In the genomic region with DNA sequence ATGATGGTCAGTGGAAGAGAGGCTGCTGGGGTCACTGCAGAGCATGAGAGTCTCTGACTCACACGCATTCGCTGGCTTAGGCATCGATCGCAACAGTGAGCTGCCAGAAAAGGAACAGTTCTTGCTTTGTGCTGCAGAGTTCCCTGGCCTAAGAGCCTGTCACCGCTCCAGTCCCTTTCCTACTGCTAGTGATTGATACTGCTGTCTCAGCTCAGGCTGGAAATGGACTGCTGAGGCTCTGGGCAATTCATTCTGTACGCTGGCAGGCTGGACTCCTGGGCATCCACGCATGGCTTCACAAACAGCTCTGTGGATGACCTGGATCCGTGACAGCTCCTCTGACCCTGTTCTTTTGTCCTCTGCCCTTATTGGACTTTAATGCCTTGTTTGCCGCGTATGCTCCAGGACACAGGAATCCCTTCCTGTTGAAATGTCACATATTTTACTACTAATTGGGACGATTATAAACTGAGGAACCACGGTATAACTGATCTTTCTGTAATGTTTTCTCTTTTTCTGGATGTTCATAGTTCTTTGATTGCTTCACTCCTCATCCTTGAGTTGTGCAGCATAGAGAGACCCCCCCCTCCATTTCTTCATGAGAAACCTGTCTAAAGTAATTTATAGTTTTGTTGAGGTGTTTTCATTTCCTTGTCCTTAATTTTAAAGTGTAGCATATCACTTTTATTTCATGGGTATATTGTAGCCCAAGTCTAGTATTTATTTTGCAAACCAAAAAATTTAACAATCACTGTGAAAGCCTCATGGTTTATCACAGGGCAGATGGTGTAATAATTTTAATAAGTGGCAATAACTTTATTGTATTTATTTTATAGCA, we compare ENCODE assay signal across 8 mouse cellular contexts.
A peak's percentile ranks its signal among the peaks of the same experiment; 100 is the strongest.
DNase-seq lines count a peak whose midpoint lies in the region; ATAC-seq lines count a peak whose summit lies in the region.

No protein-coding gene starts in this region.

- DNase-seq in thymus, postnatal 25 days: peak; percentile 4
- no peak for DNase-seq in thymus, postnatal 36 days
- peak; percentile 98 for DNase-seq in fibroblast of lung, adult 2 months (ENCODE audit: low read depth)
- DNase-seq in kidney, adult 9 months: peak; percentile 96
- peak; percentile 74 for DNase-seq in left cerebral cortex, postnatal 4 days
- DNase-seq in yolk sac, embryonic 10.5 days (ENCODE audit: low spot score): peak; percentile 36

- intact Hi-C loops in left cerebral cortex, postnatal 4 days (cut with DNase I): no loop called here

- H3K9ac ChIP-seq in heart, embryonic 11.5 days (ENCODE audit: low read depth, low read length): 0 out of 2 replicates have a peak overlapping the region, but pooled peaks have one; percentile 28
- no peak overlapping the region for H3K9ac ChIP-seq in neural tube, embryonic 14.5 days (replicated peaks; ENCODE audit: low read depth, low read length)

- H3K4me3 ChIP-seq in heart, embryonic 11.5 days (ENCODE audit: low read depth, low read length): no peak overlapping the region
- no peak overlapping the region for H3K4me3 ChIP-seq in neural tube, embryonic 14.5 days (ENCODE audit: low read depth, low read length)

- H3K4me1 ChIP-seq in heart, embryonic 11.5 days (ENCODE audit: control insufficient read depth, insufficient read depth, low read length): peaks cover 46% of the 10 kb centered on the region
- H3K4me1 ChIP-seq in neural tube, embryonic 14.5 days (ENCODE audit: control insufficient read depth, insufficient read depth, low read length): 0 out of 2 replicates have a peak, but pooled peaks cover 6% of the 10 kb centered on the region

- peak overlapping the region; percentile 64 for H3K27ac ChIP-seq in heart, embryonic 11.5 days (ENCODE audit: low read depth, low read length)
- peak overlapping the region; percentile 23; the same call in 1 of the 2 replicates for H3K27ac ChIP-seq in neural tube, embryonic 14.5 days (ENCODE audit: low read depth, low read length)

- no peaks in the 10 kb centered on the region for H3K9me3 ChIP-seq in heart, embryonic 11.5 days (replicated peaks; ENCODE audit: control insufficient read depth, low read length)
- H3K9me3 ChIP-seq in neural tube, embryonic 14.5 days (ENCODE audit: control insufficient read depth, low read length): no peaks in the 10 kb centered on the region

- WGBS in heart, embryonic 11.5 days (ENCODE audit: insufficient replicate concordance): 32% methylated on average over 12 of the region's 12 CpGs
- WGBS in neural tube, embryonic 14.5 days: 4% methylated on average over 12 of the region's 12 CpGs

- H3K4me2 ChIP-seq in heart, embryonic 11.5 days: peak overlapping the region; percentile 27
- 0 out of 2 replicates have a peak overlapping the region, but pooled peaks have one; percentile 3 for H3K4me2 ChIP-seq in neural tube, embryonic 14.5 days (ENCODE audit: low read depth, low read length)

- no peaks in the 10 kb centered on the region for H3K27me3 ChIP-seq in heart, embryonic 11.5 days (ENCODE audit: control insufficient read depth, insufficient read depth, low read length)
- no peaks in the 10 kb centered on the region for H3K27me3 ChIP-seq in neural tube, embryonic 14.5 days (ENCODE audit: control insufficient read depth, insufficient read depth, low read length)

- H3K36me3 ChIP-seq in heart, embryonic 11.5 days (ENCODE audit: control insufficient read depth, insufficient read depth, low read length): no peaks in the 10 kb centered on the region
- no peaks in the 10 kb centered on the region for H3K36me3 ChIP-seq in neural tube, embryonic 14.5 days (ENCODE audit: control insufficient read depth, insufficient read depth, low read length)

- ATAC-seq in heart, embryonic 11.5 days (replicated peaks; ENCODE audit: insufficient number of reproducible peaks, low FRiP score, low TSS enrichment): no peak; the same call in 1 of the 2 replicates
- peak; percentile 93 for ATAC-seq in neural tube, embryonic 14.5 days (ENCODE audit: low read depth)

Comparison
In these comparisons a context has a peak if more than half of its experiments do, and no peak if none do; other contexts are left out.
1. DNase-seq: peak in thymus, postnatal 25 days (single experiment), fibroblast of lung, adult 2 months (single experiment), kidney, adult 9 months (single experiment), left cerebral cortex, postnatal 4 days (single experiment) and yolk sac, embryonic 10.5 days (single experiment); none in thymus, postnatal 36 days (0 of 2).